In genomic region chr7:135658150-135658549, GRCm38 (mm10) we compare ENCODE assay signal across 18 mouse cellular contexts.
"Had no signal": no experiment of that assay in that cellular context is flagged by ENCODE, and none has a peak within 500 bp of the region (broad histone marks: within the 10 kb centered on the region; RNA-seq: fewer than 3 reads in every experiment).

No protein-coding gene starts in this region.

- H3K9me3 ChIP-seq: kidney, embryonic 15.5 days; limb, embryonic 10.5 days; limb, embryonic 13.5 days; liver, embryonic 12.5 days; liver, embryonic 15.5 days; lung, embryonic 15.5 days had no signal

- H3K27ac ChIP-seq: kidney, embryonic 15.5 days; limb, embryonic 10.5 days; limb, embryonic 13.5 days; liver, embryonic 12.5 days; liver, embryonic 15.5 days; lung, embryonic 15.5 days; stomach, postnatal 0 days had no signal

- H3K9ac ChIP-seq: kidney, embryonic 15.5 days; limb, embryonic 13.5 days; liver, embryonic 12.5 days; liver, embryonic 15.5 days; lung, embryonic 15.5 days had no signal

- H3K4me2 ChIP-seq: kidney, embryonic 15.5 days; limb, embryonic 13.5 days; liver, embryonic 12.5 days; liver, embryonic 15.5 days; lung, embryonic 15.5 days; midbrain, embryonic 11.5 days had no signal

- H3K36me3 ChIP-seq: kidney, embryonic 15.5 days; limb, embryonic 10.5 days; limb, embryonic 13.5 days; liver, embryonic 15.5 days; lung, embryonic 15.5 days had no signal

- ATAC-seq: inflammation-experienced regulatory T-cells, adult 6 months; intestine, postnatal 0 days; liver, embryonic 12.5 days had no signal

- H3K27me3 ChIP-seq: kidney, embryonic 15.5 days; limb, embryonic 13.5 days; liver, embryonic 12.5 days; liver, embryonic 15.5 days; lung, embryonic 15.5 days had no signal

- H3K4me1 ChIP-seq: kidney, embryonic 15.5 days; limb, embryonic 10.5 days; lung, embryonic 15.5 days had no signal

- DNase-seq: kidney, adult 8-10 months; kidney, postnatal 10 days; kidney, postnatal 36 days; liver; lung, adult 18-20 months; lung, postnatal 10 days; lung, postnatal 36 days; midbrain, embryonic 14.5 days had no signal

- H3K4me3 ChIP-seq: kidney, embryonic 15.5 days; limb, embryonic 10.5 days; limb, embryonic 13.5 days; liver, embryonic 12.5 days; liver, embryonic 15.5 days; lung, embryonic 15.5 days had no signal
